Mouse (Mus musculus) large intestine, adult 2 months (tissue): Measurements from ENCODE around the gene Rab36. TPM values are rescaled to one million over a fixed set of nuclear protein-coding genes. Genes with fewer than 3 reads are reported as not detected.

Experiments used
- DNase-seq: peaks from one replicate; pipeline ENCODE4 v3.0.0-alpha.2; 2012; ENCODE audit warnings: low read depth, low spot score
- WGBS: fragments of 180-500 bp; shearing (Covaris S2); methylation state at CpG from one replicate; pipeline ENCODE4 v1.1.7; 2018; 5-methylcytosine and 5-hydroxymethylcytosine counted together
- polyA plus RNA-seq: library from polyadenylated mRNA; depleted of rRNA; stranded (reverse); fragments of >200 nt; gene quantifications from 2 replicates; pipeline ENCODE4 v1.2.3, GENCODE M21; 2012; rRNA removed

Gene Rab36
- polyA plus RNA-seq: 1.6 TPM in 2 replicates

- WGBS: 1% methylated on average over 36 of the region's 36 CpGs
- no peak for DNase-seq
Observed at GRCm38 (mm10) chr10:75036883-75037379, at the start of gene Rab36. Gene Rab36 (plus strand): TSS chr10:75037058.

GRCm38 (mm10) chr10:74987698-74988470, 49.0 kb upstream of the Rab36 start:
- 28% methylated on average over 14 of the region's 14 CpGs for WGBS

GRCm38 (mm10) chr10:74989814-74990213, 47.0 kb upstream of the Rab36 start:
- WGBS: 78% methylated on average over 4 of the region's 4 CpGs

More at GRCm38 (mm10) chr10:74987698-74988470, 49.0 kb upstream of the Rab36 start:
- no peak for DNase-seq

GRCm38 (mm10) chr10:74990584-74991322, 46.1 kb upstream of the Rab36 start:
- DNase-seq: no peak
- WGBS: 50% methylated on average over 26 of the region's 26 CpGs

More at GRCm38 (mm10) chr10:74989814-74990213, 47.0 kb upstream of the Rab36 start:
- no peak for DNase-seq

GRCm38 (mm10) chr10:74994863-74995262, 42.0 kb upstream of the Rab36 start:
- WGBS: 12% methylated on average over 5 of the region's 5 CpGs
- DNase-seq: no peak

GRCm38 (mm10) chr10:74995377-74995776, 41.5 kb upstream of the Rab36 start:
- 13% methylated on average over 17 of the region's 17 CpGs for WGBS

GRCm38 (mm10) chr10:75001391-75001790, 35.5 kb upstream of the Rab36 start:
- WGBS: 95% methylated on average over 8 of the region's 8 CpGs
- DNase-seq: no peak

More at GRCm38 (mm10) chr10:74995377-74995776, 41.5 kb upstream of the Rab36 start:
- DNase-seq: no peak

GRCm38 (mm10) chr10:75004067-75004466, 32.8 kb upstream of the Rab36 start:
- 35% methylated on average over 3 of the region's 3 CpGs for WGBS
- DNase-seq: no peak

- WGBS: 75% methylated on average over 8 of the region's 8 CpGs
Observed at GRCm38 (mm10) chr10:75006889-75007662, 29.8 kb upstream of the Rab36 start.

GRCm38 (mm10) chr10:75010704-75011103, 26.2 kb upstream of the Rab36 start:
- no peak for DNase-seq
- WGBS: 87% methylated on average over 15 of the region's 15 CpGs

More at GRCm38 (mm10) chr10:75006889-75007662, 29.8 kb upstream of the Rab36 start:
- no peak for DNase-seq

- WGBS: 69% methylated on average over 14 of the region's 14 CpGs
- DNase-seq: no peak
Observed at GRCm38 (mm10) chr10:75015465-75015864, 21.4 kb upstream of the Rab36 start.

- no peak for DNase-seq
- WGBS: 84% methylated on average over 4 of the region's 4 CpGs
Observed at GRCm38 (mm10) chr10:75016481-75016880, 20.4 kb upstream of the Rab36 start.

GRCm38 (mm10) chr10:75020271-75020670, 16.6 kb upstream of the Rab36 start:
- 35% methylated on average over 2 of the region's 2 CpGs for WGBS
- no peak for DNase-seq

GRCm38 (mm10) chr10:75021138-75021537, 15.7 kb upstream of the Rab36 start:
- peak; percentile 27 for DNase-seq
- WGBS: 6% methylated on average over 6 of the region's 6 CpGs

GRCm38 (mm10) chr10:75026491-75026890, 10.4 kb upstream of the Rab36 start:
- DNase-seq: no peak
- WGBS: 58% methylated on average over 8 of the region's 8 CpGs

GRCm38 (mm10) chr10:75028743-75029142, 8.1 kb upstream of the Rab36 start:
- WGBS: 85% methylated on average over 8 of the region's 8 CpGs
- no peak for DNase-seq

GRCm38 (mm10) chr10:75029677-75030076, 7.2 kb upstream of the Rab36 start:
- DNase-seq: no peak
- 94% methylated on average over 3 of the region's 3 CpGs for WGBS

- 71% methylated on average over 3 of the region's 3 CpGs for WGBS
- DNase-seq: no peak
Observed at GRCm38 (mm10) chr10:75030234-75030633, 6.6 kb upstream of the Rab36 start.

GRCm38 (mm10) chr10:75031345-75032114, 5.3 kb upstream of the Rab36 start:
- WGBS: 33% methylated on average over 5 of the region's 5 CpGs
- no peak for DNase-seq
